Mouse (Mus musculus) c-Kit-positive CD71-positive TER-119-positive erythroid progenitor cells, embryonic 14.5 days (primary cell): Measurements from ENCODE around the gene Ccdc160.

ENCODE experiments used
- DNase-seq: peaks from one replicate; pipeline ENCODE4 v3.0.0-alpha.2; 2013; ENCODE audit warnings: low spot score

Ccdc160 gene

DNA sequence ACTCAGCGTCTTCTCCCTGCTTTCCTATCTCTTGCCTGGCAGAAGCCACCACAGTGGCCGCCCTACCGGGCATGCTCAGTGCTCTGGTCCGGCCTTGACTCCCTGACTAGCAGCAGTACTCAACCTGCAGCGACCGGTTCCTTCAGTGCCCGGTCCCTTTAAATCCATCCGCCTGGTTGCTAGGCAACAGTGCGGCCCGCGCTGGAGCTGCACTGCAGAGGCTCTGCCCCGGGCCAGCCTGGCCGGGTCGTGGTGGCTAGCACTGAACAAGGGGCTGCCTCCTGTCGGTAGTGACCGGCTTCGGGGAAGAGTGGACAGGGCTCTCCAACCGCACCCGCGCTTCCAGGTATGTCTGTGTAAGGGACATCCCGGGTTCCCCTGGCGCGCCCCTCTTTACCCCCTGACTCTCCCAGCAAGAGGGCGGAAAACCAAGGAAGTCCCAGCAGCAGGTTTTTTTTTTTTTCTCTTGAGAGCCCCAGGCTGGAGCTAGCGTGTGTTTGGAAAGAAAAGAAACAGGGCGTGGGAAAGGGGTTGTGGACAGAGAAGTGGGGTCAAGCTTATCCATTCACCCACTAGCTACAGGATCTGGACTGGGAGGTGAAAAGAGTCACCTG is at the start of gene Ccdc160:
Gene Ccdc160 (plus strand): TSS at position 221 of the 614 bp plus-strand sequence.
- DNase-seq = no peak

DNA sequence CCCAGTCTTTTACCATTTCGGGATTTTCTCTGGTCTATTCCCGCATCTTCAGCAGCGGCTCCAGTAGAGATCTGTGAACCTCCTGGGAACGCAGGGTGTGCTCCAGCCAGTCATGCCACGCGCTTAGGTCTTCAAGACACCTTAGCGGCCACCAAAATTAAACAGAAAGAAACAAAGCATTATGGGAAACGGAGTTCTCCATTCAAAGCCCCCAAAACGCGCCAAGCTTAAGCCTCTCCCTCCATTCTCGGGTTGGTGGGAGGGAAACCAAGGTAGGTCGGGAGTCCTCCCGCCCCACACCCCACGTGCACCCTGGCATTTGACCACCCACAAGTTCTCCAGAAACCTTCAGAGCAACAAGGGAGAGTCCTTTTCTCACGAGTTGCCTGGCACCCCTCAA is 47.2 kb upstream of the Ccdc160 start:
- no peak for DNase-seq

DNA sequence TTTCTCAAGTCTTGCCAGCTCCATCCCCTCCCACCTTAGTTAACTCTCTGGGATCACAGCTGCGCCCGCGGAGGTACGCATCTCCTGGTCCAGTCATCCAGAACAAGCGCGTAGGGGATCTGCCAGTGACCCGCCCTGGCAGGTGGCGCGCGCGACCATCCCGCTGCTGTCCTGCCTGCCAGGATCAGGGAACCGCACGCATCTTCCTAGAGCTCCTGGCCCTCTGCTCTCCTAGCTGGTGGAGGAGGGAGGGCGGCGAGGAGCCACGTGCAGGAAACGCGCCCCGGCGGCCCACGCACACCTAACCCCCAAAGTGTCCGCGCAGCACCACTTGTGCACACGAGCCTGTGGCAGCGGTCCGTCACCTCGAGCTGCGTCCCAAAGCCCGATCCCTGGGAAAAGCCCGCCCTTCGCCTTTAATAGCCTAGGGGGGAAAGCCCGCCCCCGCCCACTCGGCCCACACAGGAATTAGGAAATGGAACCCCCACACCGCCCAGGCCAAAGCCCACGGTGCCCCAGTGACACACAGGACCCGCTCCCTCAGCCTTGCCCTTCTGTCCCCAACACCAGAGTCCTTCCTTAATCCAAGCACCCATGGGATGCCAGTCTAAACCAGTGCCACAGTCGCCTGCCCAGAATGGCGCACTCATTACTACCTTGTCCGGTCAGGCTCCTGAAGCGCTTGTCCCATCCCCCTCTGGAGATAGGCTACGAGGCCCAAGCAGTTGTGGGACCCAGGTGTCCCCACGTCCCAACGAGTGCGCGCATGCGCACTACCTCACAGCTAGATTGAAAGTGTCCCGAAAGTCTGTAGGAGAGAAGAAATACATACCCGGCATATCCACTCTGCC is 46.6 kb upstream of the Ccdc160 start:
- DNase-seq = no peak

DNA sequence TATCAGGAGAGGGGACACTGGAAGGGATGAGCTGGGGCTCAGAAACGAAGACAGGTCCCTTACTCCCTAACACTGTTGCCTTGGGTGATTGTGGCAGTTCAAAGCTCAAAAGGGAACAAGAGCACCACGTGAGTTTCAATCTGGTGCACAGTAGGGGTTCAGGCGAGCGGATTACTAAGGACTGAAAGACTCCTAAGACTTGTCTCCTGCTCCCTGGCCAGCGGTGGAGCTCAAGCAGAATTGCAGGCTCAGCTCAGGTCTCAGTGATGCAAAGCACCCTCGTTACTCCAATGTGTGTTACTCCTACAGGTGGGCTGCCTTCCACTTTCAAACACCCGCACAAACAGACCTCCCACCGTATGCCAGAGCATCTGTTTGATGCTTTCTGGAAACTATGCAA is 45.5 kb upstream of the Ccdc160 start:
- DNase-seq = no peak

DNA sequence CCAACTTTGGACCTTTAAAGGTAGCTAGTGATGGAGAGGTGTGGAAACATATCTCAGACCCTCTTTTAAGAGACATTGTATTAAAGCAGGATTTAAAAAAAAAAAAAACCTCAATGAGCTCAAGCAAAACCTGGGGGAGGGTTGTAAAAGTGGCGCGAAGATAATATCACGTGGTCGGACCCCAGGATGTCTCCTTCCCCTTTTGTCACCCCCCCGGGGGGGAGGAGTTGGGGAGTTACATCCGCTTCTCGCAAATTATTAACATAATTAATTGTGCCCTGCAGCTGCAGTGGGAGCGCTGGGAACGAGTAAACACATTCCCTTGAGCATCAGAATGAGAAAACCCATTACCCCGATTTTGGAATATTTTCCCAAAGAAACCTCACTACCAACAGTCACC is 45.1 kb upstream of the Ccdc160 start:
- no peak for DNase-seq

DNA sequence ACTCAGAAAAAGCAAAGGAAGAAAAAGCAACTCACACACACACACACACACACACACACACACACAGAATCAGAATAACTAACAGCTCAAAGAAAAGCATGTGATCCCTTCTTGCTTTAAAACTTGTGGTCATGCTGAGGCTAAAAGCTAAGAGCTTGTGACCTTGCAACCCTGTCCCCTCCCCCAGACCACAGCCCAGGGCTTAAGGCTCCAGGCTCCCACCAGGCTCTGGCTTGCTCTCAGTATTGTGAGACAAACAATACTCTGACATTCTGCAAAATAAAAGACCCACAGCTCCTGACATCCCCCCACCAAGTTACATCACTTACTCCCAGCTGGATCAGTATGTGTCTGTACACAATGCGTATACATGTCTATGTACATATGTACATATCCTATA is 44.2 kb upstream of the Ccdc160 start:
- no peak for DNase-seq

DNA sequence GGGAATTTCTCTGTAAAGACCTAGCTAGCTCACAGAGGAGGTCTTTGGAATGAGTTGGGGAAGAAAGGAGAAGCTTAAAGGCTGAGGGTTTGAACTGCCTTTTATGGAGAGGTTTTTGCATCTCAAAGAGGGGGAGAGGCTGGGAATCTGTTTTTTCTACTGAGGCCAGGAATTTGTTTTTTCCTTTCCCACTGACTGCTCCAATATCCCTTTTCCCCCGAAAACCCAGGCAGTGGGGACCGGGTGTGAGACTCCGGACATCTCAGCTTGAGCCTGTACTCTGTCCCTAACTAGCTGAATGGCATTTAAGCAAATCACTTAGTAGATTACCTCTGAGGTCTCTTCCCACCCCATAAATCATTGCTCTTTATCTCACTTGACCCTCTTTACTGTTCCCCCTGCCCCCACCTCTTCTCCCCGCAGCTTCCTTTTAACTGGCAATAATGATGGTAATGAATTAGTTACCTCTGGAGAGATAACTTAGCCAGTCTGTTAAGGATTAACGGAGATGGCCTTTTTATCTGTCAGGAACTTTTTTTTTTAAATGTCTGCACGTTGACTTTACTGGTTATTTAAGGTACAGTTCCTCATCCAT is 37.4 kb upstream of the Ccdc160 start:
- DNase-seq = no peak

DNA sequence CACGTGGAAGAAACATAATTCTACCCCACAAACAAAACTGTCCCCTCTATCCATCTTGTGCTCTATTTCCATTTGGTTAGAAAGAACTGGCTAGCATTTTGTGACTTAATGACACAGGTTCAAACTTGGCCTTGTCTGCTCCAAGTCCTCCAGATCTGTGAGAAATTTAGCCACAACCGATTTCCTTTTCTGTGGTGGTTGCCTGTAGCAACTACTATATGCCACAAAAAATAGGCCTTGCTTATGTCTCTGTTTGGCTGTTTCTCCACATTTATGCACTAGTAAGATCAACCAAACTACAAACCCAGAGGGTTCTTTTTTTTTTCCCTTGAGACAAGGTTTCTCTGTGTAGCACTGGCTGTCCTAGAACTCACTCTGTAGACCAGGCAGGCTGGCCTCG is 33.8 kb upstream of the Ccdc160 start:
- no peak for DNase-seq

DNA sequence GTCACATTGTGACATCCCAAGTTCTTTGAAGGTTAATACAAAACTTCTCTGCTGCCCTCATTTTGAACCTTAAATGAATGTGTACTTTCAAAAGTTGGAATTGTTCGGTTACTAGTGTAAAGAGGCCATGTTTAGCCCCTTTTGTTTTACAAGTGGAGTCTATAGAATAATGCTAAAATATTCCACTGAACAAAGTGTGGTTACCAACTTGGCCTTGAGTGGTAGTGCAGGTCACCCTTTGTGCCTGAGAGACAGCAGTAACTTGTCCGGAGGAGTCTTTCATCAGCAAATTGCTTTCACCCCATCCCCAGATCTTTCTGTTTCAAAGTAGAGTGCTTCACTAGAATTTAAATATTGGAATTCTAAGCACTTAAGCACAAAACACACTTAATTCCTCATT is 31.8 kb upstream of the Ccdc160 start:
- no peak for DNase-seq

DNA sequence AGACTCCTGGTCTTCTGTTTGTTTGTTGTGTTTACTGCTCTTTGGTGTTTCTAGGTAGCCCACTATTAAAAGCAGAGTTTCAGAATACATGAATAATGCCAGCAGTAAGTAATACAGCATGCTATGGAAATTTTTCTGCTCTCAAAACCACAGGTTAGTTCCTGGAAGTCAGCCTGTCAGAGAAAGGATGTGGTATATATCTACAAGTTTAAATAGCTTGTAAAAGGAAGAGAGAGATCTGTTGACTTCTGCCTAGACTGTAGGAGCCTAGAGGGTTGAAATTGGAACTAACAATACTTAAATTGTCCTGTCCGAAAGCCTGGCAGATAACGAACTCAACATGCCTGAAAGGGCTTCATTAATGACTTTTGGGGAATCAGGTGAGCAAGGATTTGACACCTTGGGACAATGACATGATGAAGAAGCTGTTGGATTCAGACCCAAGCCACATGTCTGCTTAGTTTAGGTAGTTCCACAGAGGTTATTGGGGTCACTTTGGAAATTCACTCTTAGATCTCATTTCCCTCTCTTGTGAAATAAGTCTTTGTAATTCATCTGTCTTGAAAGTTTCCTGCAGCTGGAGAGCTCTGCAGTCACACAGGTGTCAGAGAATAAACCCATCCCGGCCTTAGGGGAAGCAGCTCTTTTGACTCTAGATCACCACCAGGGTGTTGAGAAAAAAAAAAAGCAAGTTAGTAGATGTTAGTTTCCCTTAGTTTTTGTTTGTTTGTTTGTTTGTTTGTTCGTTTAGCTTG is 30.6 kb upstream of the Ccdc160 start:
- no peak for DNase-seq

DNA sequence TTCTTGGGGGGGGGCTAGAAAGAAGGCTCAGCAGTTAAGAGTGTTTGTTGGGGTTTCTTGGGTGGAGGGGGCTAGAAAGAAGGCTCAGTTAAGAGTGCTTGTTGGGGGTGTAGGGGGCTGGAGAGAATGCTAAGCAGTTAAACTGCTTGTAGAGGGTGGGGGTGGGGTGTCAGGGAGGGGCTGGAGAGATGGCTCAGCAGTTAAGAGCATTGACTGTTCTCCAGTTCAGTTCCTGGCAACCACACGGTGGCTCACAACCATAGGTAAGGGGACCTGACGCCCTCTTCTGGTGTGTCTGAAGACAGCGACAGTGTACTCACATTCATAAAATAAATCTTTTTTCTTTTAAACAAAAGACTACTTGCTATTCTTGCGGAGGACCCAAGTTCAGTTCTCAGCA is 28.8 kb upstream of the Ccdc160 start:
- DNase-seq = no peak

DNA sequence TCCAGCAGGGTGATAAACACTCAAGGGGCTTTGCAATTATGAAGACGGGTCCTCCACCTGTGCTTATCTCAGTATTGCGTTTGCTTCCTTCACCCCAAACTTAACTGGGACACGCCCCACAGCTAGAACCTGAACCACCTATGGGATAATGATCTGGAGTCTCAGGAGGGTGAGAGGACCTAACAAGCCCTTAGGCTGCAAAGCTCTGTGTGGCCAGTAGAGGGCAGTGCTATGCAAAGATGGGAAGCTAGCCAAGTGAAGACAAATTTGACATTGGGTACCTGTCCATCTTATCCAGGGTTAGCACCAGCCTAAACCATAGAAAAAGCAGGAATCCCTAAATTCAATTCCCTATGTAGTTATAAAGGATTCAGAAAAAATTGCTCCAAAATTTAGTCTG is 15.0 kb upstream of the Ccdc160 start:
- DNase-seq = peak; percentile 12

DNA sequence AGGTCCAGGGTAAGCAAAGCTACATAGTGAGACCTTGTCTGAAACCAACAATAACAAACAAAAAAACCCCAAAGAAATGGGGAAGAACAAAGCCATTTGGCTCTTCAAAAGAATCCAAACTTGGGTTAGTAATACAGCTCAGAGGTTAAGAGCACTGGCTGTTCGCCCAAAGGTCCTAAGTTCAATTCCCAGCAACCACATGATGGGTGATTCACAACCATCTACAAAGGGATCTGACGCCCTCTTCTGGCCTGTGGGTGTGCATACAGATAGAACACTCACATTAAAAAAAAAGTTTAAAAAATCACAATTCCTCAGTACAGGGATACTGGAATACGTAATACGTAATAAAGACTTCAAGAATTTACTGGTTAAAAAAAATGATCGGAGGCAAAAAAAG is 13.3 kb upstream of the Ccdc160 start:
- DNase-seq = no peak

DNA sequence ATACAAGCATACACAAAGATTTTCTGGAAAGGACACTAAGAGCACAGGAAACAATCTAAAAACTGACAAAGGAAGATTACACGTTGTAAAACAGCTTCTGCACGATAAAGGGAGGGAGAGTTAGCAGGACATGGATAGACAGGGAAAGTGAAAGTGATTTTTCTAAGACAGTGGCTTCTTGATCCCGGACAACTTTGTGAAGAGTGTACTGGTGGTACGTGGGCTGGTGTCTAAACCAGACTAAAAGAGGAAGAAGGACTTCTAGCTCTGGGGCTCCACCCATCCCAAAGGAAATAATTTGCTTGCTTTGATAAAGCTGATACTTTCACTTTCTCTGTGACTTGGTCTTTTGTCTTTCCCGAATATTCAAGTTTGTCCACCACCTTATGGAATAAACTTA is 7.1 kb upstream of the Ccdc160 start:
- no peak for DNase-seq

DNA sequence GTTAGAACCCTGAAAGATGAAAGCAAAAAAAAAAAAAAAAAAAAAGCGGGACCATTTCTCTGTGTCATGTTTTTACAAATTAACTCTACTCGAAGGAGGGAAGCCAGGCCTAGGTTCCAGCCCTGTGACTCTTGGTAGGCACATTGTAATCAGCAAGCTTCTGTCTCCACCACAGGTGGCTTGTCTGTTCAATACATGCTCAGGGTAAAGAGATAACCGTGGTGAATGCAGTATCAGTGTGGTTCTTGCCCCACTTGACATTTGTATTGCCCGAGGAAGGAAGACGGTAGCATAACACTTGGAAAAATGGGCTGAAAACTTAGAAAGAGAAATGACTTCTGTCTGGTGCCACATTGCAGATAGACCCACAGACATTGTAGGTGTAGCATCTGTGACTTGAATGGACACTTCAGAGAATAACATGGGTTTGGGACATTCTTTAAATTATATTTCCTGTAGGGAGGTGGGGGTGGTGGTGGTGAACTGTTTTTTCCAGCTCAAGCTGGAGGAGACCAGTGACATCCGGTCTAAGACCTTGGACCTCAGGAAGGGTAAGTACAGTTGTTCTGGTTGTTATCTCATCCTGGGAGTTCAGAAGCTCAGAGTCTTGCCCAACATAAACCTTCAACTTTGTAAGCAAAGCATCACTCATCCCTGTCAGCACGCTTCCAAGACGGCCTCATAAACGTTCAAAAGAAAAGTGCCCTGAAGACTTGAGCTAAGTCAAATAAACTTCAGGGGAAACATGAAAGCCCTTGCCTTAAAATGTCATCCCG is 1.1 kb downstream of the Ccdc160 start:
- DNase-seq = no peak

DNA sequence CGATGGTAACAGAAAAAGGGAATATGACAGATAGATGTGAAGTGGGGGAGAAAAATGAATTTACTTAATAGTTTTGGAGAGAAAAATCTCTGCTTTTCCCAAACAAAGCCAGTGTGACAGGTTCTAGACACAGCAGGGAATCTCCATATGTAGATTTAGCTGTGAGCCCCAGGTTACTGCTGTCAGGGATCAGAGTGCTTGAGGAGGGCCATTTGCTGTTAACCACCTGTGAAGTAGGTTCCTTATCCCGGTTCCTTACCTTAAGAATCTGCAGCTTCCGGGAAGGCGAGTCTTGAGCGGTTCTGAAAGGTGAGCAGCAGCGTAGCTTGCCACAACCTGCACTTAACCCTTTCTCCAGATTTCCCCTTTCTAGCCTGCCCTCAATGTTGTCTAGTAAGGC is 1.9 kb downstream of the Ccdc160 start:
- no peak for DNase-seq

DNA sequence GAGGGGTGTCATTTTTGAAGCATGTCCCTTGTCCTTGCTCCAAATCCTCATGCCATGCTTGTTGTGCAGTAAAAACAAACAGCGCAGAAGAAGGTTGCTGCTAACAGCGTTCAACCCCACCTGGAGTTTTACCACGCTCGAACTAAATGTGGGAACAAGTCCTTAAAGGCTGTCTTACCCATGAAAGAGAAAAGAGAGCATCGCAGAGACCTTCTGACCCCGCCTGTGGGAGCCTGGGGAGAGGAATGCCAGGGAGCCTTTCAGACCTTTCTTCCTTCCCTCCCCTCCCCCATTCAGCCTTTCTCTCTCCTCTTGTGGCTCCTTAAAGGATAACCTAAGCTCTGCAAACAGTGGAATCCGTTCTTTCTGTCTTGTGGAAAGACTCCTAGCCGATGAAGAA is 4.8 kb downstream of the Ccdc160 start:
- no peak for DNase-seq

DNA sequence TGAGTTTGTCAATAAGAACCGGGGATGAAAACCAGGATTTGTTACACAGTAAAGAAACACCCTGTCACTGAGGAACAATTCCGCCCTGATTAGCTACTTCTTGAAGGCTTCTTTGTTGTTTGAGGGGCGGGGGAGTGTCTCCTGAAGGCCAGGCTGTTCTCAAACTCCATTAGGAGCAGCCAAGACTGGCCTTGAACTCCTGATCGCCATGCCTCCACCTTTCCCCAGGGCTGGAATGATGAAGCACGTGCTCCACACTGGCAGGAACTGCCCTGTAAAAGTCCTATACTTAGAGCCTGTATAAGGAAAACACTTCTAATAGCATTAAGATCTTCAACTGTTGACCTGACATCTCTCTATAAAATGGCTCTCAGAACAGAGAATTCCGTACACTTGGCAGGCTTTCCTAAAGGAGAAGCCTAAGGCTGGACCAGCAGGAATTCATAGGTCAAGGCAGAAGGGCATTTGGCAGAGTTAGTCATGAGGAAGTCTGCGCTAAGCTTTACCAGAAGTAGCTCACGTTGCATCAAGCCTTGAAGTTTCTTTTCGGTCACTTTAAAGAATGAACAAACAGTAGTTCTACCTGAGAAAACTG is 6.1 kb downstream of the Ccdc160 start:
- DNase-seq = no peak

DNA sequence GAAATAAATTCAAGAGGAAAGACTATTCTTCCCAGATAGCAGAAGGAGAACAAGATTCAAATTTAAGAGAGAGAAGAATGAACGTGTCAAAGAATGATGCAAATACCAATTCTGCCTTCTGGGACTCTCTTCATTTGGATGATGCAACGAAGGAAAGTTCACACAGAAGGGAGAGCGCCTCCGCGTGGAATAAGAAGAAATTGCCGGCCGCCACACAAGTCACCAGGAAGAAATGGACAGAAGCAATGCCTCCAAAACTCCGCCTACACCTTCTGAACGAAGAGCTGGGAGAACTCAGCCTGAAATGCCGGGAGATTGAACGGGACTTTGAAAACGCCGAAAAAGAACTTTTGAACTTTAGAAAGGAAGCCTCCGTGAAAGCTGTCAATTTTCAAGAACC is 7.3 kb downstream of the Ccdc160 start:
- no peak for DNase-seq

DNA sequence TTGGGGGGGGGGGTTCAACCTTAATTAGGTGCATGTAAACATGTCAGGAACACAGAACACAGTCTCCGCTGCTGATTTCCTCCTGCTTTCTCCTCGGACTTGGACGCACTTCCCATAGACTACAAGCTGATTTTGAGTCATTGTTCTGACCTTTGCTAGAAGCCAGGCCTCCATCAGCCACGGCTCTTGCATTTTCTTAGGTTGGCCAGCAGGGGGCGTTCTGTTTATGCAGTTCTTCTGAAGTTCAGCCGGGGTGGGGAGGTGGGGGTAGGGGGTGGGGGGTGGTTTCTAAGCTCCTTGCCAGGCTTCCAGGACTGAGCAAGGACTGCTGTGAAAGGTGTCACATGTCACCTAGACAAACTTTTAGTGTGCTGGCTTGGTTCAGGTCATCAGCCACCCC is 8.6 kb downstream of the Ccdc160 start:
- no peak for DNase-seq

DNA sequence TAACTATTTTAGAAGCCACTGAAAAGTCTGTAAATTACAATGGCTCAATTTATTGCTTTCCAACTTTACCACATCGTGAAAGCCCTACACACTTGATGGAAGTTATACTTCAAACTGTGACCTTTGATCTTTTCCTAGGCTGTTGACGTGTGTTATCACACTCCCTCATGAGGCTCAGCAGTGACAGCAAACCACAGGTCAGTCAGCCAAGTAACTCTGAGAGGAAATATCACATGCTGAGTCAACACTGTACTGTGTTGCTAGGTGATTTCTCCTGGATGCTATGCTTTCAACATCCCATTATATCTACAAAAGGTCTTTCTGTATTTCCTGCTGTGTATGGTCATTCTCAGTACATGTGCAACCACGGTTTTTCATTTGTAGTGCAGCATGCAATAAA is 28.3 kb downstream of the Ccdc160 start:
- no peak for DNase-seq
